Mouse (Mus musculus) E14TG2a.4 (cell line): ENCODE results near the gene Hus1b.

ENCODE experiments used
- CTCF ChIP-seq: conservative IDR thresholded peaks from 2 replicates; pipeline ENCODE4 v1.5.1; 2014; ENCODE audit warnings: low read length
- NANOG ChIP-seq: IDR thresholded peaks from 2 replicates; pipeline ENCODE4 v1.6.1; 2014; ENCODE audit warnings: borderline replicate concordance, low read length, mixed read lengths
- POU5F1 ChIP-seq: IDR thresholded peaks from 2 replicates; pipeline ENCODE4 v1.6.1; 2014; ENCODE audit warnings: low read length, borderline replicate concordance

DNA sequence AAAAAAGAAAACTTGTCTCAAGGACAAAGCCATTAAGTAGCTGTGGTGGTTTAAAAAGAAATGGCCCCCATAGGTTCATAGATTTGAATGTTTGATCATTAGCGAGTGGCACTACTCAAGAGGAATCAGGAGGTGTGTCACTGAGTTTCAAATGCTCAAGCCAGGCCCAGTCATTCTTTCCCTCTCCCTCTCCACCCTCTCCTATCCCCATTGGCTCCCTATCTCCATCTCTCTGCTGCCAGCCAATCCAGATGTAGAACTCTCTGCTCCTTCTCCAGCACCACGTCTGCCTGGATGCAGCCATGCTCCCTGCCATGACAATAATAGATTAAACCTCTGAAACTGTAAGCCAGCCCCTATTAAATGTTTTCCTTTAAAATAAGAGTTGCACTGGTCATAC is 14.4 kb upstream of the Hus1b start:
- TF ChIP-seq CTCF (no peak), NANOG (no peak), POU5F1 (no peak)
